Mouse (Mus musculus) cerebellum, postnatal 36 days (tissue): Measurements from ENCODE around the gene Pagr1b.
A peak's percentile ranks its signal among the peaks of the same experiment; 100 is the strongest.

Source experiments
- DNase-seq, 2 experiments: peaks; one replicate each; pipeline ENCODE4 v3.0.0; 2021 to 2022; ENCODE audit warnings: mixed read lengths in 2 of 2

Pagr1b gene

DNA sequence TGATC is at the start of gene Pagr1b:
Gene Pagr1b, minus strand, starts transcription at position 4 of the 5 bp plus-strand sequence.
- no peak for DNase-seq

DNA sequence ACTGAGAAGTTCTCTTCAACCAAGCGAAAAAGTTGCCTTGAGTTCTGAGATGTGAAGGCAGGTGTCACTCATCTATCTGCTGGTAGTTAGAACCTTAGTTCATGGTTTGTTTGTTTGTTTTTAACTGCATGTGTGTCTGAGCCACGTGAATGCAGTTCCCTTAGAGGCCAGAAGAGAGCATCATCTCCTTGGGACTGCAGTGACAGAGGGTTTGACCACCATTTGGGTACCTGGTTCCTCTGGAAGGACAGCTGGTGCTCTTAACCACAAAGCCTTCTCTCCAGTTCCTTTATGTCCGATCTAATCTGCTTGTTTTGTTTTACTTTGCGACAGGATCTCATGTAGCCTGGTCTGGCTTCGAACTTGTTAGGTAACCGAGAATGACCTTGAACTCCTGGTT is 49.3 kb upstream of the Pagr1b start:
- no peak for DNase-seq

GRCm38 (mm10) chr7:127055026-127055585 is 38.8 kb upstream of the Pagr1b start:
- DNase-seq = no peak

DNA sequence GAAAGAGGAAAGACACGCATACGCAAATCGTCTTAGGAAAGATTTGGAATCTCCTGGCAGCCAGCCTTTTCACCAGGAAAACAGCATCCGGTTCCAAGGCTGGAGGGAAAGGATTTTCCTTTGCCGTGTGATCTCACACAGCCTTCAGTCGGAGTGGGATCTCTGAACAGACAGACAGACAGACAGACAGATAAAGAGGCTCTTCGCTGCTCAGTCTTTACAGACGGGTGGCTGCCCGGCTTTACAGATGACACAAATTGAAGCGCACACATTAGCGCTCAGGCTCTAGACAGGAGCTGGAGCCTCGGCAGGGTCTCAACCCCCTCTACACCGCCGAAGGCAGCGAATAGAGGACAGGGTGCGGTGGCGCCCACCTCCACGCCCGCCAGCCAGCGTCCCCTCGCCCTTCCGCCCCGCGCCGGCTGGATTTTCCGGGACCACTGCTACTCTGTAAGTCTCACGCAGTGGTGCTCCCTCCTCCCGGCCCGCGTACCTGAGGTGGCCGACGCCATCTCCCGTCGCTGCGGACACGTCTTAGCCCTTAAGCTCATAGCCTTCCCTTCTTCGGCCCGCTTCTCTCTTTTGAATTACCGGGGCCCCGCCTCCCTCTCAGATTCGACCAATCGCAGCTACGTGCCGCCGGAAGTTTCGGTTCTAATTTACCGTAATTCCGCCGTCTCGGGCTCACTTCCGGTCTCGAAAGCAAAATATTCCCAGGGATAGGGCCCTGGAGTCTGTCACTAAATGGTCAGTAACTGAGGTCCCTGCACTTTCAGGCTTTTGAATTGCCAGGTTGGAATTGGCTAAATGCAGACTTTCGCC is 25.8 kb upstream of the Pagr1b start, which contains the start of gene Kif22:
Gene Kif22, minus strand, starts transcription at position 621 of the 822 bp plus-strand sequence.
- DNase-seq = peak; percentile 90 to 92

DNA sequence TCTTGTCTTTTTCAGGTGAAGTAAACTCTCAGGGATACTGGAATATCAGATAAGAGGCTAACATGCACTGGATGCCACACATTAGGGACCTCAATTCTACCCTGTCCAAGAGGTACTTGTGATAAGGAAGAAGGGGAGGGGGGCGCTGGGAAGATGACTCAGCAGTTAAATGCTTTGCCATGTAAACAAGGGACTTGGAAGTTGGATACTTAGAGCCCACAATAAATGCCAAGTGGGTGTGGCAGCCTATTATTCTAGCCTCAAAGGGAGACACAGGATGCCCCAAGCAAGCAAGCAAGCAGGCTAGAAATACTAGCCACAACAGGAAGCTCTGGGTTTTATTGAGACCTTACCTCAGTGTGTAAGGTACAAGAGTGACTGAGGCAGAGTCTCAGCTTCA is 15.0 kb upstream of the Pagr1b start:
- no peak for DNase-seq

DNA sequence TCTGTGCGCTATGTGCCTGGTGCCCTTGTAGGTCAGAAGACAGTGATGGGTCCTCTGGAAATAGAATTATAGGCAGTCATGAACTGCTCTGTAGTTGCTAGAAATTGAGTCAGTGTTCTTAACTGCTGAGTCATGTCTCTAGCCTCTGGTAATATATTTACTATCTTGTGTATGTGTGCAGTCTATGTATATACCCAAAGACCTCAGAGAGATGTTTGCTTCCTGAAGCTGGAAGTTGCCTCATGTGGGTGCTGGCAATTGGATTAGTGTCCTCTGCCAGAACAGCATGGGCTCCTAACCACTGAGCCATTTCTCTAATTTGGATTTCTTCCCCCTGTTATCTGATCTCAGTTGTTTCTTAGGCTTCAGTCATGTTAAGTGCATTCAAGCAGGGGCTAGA is 13.9 kb upstream of the Pagr1b start:
- no peak for DNase-seq

- DNase-seq = peak in 1 of 2 experiments; percentile 61
These were observed 11.6 kb upstream of the Pagr1b start for GRCm38 (mm10) chr7:127027885-127028284.

- DNase-seq = peak; percentile 99
These were observed 10.9 kb upstream of the Pagr1b start, which contains the start of gene Maz for GRCm38 (mm10) chr7:127026984-127027726. TSS of gene Maz (minus strand) at chr7:127027037.

DNA sequence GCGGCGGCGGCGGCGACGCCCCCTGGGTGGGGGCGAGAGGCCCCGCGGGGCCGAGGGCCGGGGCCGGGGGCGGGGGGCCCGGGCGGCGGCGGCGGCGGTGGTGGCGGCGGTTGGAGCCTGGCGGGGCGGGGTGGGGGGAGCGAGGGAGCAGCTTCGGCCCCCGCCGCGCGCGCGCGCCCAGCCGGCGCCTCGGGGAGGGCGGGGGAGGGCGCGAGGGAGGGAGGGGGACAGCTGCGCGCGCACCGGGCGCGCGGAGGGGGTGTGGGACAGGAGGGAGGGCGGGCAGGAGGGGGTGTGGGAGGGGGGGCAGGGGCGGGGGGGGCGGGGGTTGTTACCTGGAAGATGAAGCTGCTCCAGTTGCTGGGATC is 10.3 kb upstream of the Pagr1b start:
- peak in 1 of 2 experiments; percentile 86 for DNase-seq

DNA sequence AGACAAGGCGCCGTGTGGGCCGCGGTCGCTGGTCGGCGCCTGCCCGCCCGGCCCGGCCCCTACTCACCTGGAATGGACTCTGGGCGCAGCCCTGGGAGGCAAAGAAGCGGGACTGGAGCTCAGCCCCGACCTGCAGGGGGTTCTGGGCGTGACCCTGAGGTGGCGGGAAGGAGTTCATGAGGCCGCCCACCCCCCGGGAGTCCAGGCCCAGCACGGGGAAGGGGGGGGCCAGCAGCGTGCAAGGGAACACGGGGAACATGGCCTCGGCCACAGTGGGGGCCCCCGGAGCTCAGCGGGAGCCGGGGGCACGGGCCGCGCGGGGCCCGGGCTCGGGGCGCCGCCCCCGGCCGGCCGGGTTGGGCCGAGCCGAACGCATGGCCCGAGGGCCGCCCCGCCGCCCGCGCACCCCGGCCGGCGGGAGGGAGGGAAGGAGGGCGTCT is 9.9 kb upstream of the Pagr1b start:
- peak; percentile 70 to 75 for DNase-seq

GRCm38 (mm10) chr7:127025556-127026160 is 9.4 kb upstream of the Pagr1b start:
- peak in 1 of 2 experiments; percentile 62 for DNase-seq

- DNase-seq = peak; percentile 85 to 86
These were observed 8.7 kb upstream of the Pagr1b start for GRCm38 (mm10) chr7:127024755-127025555.

DNA sequence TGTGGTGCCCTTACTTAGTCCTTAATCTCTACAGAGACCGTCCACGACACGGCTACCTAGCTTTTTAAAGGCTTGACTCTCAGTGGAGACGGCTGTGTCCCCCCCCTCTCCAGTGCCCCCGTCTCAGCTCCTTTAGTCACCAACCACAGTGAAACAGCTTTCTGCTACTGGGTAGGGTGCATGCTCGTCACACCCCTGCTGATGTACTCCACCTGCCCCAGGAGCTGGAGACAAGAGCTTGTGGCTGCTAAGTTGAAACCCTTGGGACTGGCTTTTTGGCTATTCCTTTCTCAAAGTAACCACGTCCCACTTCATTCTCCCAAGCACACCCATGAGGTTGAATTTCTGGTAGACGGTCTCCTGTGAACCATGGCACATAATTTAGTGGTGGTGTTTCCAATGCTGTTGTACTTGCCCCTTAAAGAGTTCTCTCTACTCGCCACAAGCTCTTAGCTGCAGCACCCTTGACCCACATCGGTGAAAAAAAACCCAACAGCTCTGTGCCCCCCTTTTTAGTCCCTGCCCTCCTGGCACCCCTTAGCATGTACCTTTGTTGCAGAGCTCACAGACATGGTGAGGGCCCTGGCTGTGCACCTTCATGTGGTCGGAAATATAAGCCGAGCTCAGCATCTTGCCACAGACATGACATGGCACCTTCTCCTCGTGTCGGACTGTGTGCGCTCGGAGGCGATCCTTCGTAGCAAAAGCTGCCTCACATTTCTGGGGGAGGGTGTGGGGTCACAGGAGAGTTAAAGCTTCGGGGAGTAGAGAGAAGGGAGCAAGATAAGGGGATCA is 7.8 kb upstream of the Pagr1b start:
- DNase-seq = peak in 1 of 2 experiments; percentile 41

DNA sequence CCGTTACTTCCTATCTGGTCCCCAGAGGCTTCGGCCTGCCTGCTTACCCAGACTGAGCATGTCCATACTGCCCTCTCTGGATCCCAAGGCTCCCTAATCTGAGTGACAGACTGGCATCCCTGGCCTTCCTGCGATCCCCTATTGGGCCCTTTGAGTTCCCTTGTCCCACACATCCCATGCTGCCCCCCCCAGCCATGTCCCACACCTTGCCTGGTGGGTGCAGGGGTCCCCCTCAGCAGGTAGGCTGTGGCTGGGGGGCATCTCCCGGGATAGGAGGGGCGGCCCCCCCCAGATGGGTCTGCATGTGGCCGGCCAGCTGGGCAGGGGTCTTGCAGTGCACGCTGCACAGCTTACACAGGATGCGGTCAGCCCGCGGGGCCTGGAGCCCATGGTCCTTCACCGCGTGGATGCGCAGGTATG is 7.0 kb upstream of the Pagr1b start:
- peak in 1 of 2 experiments; percentile 40 for DNase-seq

DNA sequence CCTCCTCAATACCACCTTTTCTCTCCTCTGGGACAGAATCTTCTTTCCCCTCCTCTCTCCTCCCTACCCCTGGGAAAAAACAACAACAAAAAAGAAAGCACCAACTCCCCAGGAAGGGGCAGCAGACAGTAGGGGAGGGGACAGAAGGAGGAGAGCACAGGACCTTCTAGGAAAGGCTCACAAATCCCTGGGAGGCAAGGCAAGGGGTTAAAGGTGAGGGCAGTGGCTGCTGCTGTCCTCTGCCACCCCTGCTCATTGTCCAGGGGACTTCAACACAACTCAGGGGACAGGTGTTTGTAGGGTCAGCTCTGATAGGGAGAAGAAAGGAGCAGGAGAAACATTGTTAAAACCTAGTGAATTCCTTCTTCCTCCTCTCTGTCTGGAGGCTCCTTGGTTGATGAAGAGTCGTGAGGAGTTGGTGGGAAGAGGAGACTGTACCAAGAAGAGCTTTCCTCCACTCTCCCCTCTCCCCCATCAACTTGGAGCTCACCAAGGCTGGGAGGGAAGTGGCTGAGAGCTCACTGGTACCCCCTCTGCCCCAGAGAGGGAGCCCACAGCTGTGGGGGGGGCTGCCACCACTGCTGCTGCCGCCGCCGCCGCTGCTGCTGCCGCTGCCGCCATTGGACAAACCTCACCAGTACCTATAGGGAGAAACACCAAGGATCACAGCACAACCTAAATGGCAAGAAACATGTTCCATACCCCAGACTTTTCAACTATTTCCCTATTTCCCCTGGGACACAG is 6.4 kb upstream of the Pagr1b start:
- DNase-seq = no peak

GRCm38 (mm10) chr7:127021563-127022527 is 5.6 kb upstream of the Pagr1b start:
- DNase-seq = no peak

DNA sequence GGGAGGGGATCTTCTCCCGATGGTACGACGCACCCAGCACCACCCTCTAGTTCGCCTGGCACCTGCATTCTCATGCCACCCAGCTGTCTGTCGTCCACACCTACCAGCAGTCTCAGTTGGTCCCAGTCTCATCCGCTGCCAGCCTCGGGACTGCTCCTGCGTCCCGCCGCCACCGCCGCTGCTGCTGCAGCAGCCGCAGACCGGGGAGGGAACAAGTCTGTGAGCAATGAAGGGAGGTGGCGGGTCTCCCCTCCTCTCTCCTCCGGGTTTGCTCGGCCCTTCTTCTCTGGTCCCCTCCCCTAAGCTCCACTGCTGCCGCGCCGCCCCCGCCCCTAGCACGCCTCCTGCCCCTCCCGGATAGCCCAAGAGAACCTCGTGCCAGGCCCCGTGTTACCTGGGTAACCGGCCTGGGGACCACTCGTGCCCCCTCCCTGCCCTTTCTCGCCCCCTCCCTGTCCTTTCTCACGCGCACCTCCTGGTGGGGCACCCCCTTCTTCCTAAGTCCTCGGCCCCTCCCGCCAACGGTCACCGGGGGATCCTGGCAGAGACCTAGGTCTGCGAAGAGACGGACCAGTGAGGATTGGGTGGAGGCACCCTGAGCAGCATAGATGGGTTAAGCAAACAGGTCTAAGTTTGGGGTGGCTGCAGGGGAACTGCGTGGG is 4.7 kb upstream of the Pagr1b start, which contains the start of the genes Gm42742 and Prrt2:
Gene Gm42742, minus strand, starts transcription at position 197 of the 662 bp plus-strand sequence.
Gene Prrt2, minus strand, starts transcription at position 311 of the 662 bp plus-strand sequence.
- peak; percentile 70 to 80 for DNase-seq

GRCm38 (mm10) chr7:127020491-127020890 is 4.2 kb upstream of the Pagr1b start:
- DNase-seq = peak; percentile 33 to 54

- peak; percentile 37 to 50 for DNase-seq
These were observed 3.7 kb upstream of the Pagr1b start for GRCm38 (mm10) chr7:127020031-127020430.
